Mouse (Mus musculus): ENCODE measurements at regions not wholly inside any gene's neighbourhood (a gene's known extent, or its start where the extent isn't known, plus 50 kb on each side); places are given as distances from the start of the nearest gene placed in this dataset.

- DNase-seq (ENCODE audit: low spot score), result no peak
These were observed 441.5 kb downstream of the Ebf1 start for GRCm38 (mm10) chr11:45058658-45059057.

GRCm38 (mm10) chr11:45066592-45066991, 449.5 kb downstream of the Ebf1 start:
- DNase-seq (ENCODE audit: low spot score), result no peak

GRCm38 (mm10) chr11:45070280-45070679, 453.2 kb downstream of the Ebf1 start:
- DNase-seq (ENCODE audit: low spot score), result no peak

- DNase-seq (ENCODE audit: low spot score), result no peak
These were observed 454.1 kb downstream of the Ebf1 start for GRCm38 (mm10) chr11:45071195-45071594.

- DNase-seq (ENCODE audit: low spot score), result no peak
These were observed 467.5 kb downstream of the Ebf1 start for GRCm38 (mm10) chr11:45084506-45085037.

GRCm38 (mm10) chr11:45085145-45085544, 468.0 kb downstream of the Ebf1 start:
- no peak for DNase-seq (ENCODE audit: low spot score)

GRCm38 (mm10) chr11:45087186-45087915, 470.2 kb downstream of the Ebf1 start:
- no peak for DNase-seq (ENCODE audit: low spot score)

- no peak for DNase-seq (ENCODE audit: low spot score)
These were observed 471.2 kb downstream of the Ebf1 start for GRCm38 (mm10) chr11:45088286-45088685.

- DNase-seq (ENCODE audit: low spot score), result no peak
These were observed 472.4 kb downstream of the Ebf1 start for GRCm38 (mm10) chr11:45089561-45089960.

- DNase-seq (ENCODE audit: low spot score), result peak; percentile 13
These were observed 486.6 kb downstream of the Ebf1 start for GRCm38 (mm10) chr11:45103498-45104336.

GRCm38 (mm10) chr11:45116702-45117101, 499.6 kb downstream of the Ebf1 start:
- DNase-seq (ENCODE audit: low spot score), result no peak

GRCm38 (mm10) chr11:45123276-45123675, 506.2 kb downstream of the Ebf1 start:
- no peak for DNase-seq (ENCODE audit: low spot score)

GRCm38 (mm10) chr11:45136781-45137180, 519.7 kb downstream of the Ebf1 start:
- DNase-seq (ENCODE audit: low spot score), result no peak

GRCm38 (mm10) chr11:45138351-45138975, 521.3 kb downstream of the Ebf1 start:
- no peak for DNase-seq (ENCODE audit: low spot score)

GRCm38 (mm10) chr11:45140490-45140889, 523.4 kb downstream of the Ebf1 start:
- no peak for DNase-seq (ENCODE audit: low spot score)

- DNase-seq (ENCODE audit: low spot score), result no peak
These were observed 537.0 kb downstream of the Ebf1 start for GRCm38 (mm10) chr11:45154070-45154469.

- peak; percentile 5 for DNase-seq (ENCODE audit: low spot score)
These were observed 537.4 kb downstream of the Ebf1 start for GRCm38 (mm10) chr11:45154497-45154896.

- DNase-seq (ENCODE audit: low spot score), result no peak
These were observed 538.7 kb downstream of the Ebf1 start for GRCm38 (mm10) chr11:45155782-45156181.

- no peak for DNase-seq (ENCODE audit: low spot score)
These were observed 541.2 kb downstream of the Ebf1 start for GRCm38 (mm10) chr11:45158282-45158681.

GRCm38 (mm10) chr11:45160871-45161270, 543.8 kb downstream of the Ebf1 start:
- DNase-seq (ENCODE audit: low spot score), result no peak

GRCm38 (mm10) chr11:45173546-45173945, 556.4 kb downstream of the Ebf1 start:
- DNase-seq (ENCODE audit: low spot score), result no peak

GRCm38 (mm10) chr11:45174071-45174470, 557.0 kb downstream of the Ebf1 start:
- DNase-seq (ENCODE audit: low spot score), result no peak

Measured in layer of hippocampus, adult 11-12 months (tissue).